8 mouse cellular contexts compared by ENCODE assay signal in genomic region chr9:66795464-66796324, GRCm38 (mm10). TPM values are rescaled to one million over a fixed set of nuclear protein-coding genes. Genes with fewer than 3 reads are reported as not detected.
A peak's percentile ranks its signal among the peaks of the same experiment; 100 is the strongest.
DNase-seq lines count a peak whose midpoint lies in the region; ATAC-seq and TF ChIP-seq lines count a peak whose summit lies in the region.

Gene Aph1b, minus strand, starts transcription at chr9:66795490.

- peak within 1 kb of the TSS; percentile 76 for H3K9ac ChIP-seq in heart, embryonic 15.5 days
- no peak within 1 kb of the TSS; the same call in 1 of the 2 replicates for H3K9ac ChIP-seq in liver, embryonic 14.5 days (replicated peaks)
- peak within 1 kb of the TSS; percentile 86 for H3K9ac ChIP-seq in neural tube, embryonic 11.5 days (ENCODE audit: low read length)
- peak within 1 kb of the TSS; percentile 59 for H3K9ac ChIP-seq in stomach, postnatal 0 days (ENCODE audit: low read length)

- H3K9me3 ChIP-seq in forebrain, embryonic 10.5 days, result no peaks in the 10 kb centered on the region
- H3K9me3 ChIP-seq in heart, embryonic 15.5 days (replicated peaks), result no peaks in the 10 kb centered on the region
- no peaks in the 10 kb centered on the region for H3K9me3 ChIP-seq in liver, embryonic 14.5 days (ENCODE audit: control insufficient read depth, low read length)
- H3K9me3 ChIP-seq in neural tube, embryonic 11.5 days (ENCODE audit: control insufficient read depth, low read length), result no peaks in the 10 kb centered on the region
- H3K9me3 ChIP-seq in stomach, postnatal 0 days (ENCODE audit: control insufficient read depth, low read length), result no peaks in the 10 kb centered on the region

- peak; percentile 97 for ATAC-seq in heart, embryonic 15.5 days (replicated peaks; ENCODE audit: insufficient number of reproducible peaks, insufficient read depth, low FRiP score, low read depth)
- peak; percentile 97 for ATAC-seq in liver, embryonic 14.5 days (ENCODE audit: insufficient read depth)
- ATAC-seq in neural tube, embryonic 11.5 days (ENCODE audit: insufficient read depth, low FRiP score, low TSS enrichment), result peak; percentile 92
- peak; percentile 99 for ATAC-seq in stomach, postnatal 0 days (ENCODE audit: low FRiP score, low TSS enrichment)

- H3K36me3 ChIP-seq in forebrain, embryonic 10.5 days (replicated peaks), result no peaks in the 10 kb centered on the region
- no peaks in the 10 kb centered on the region for H3K36me3 ChIP-seq in heart, embryonic 15.5 days
- no peaks in the 10 kb centered on the region for H3K36me3 ChIP-seq in liver, embryonic 14.5 days (replicated peaks; ENCODE audit: control insufficient read depth, insufficient read depth, low read depth)
- no peaks in the 10 kb centered on the region for H3K36me3 ChIP-seq in neural tube, embryonic 11.5 days (ENCODE audit: control insufficient read depth, insufficient read depth, low read length)
- no peaks in the 10 kb centered on the region for H3K36me3 ChIP-seq in stomach, postnatal 0 days (ENCODE audit: control insufficient read depth, insufficient read depth, low read length)

- H3K4me1 ChIP-seq in forebrain, embryonic 10.5 days, result peaks cover 19% of the 10 kb centered on the region
- H3K4me1 ChIP-seq in heart, embryonic 15.5 days (replicated peaks), result peaks cover 11% of the 10 kb centered on the region
- peaks cover 4 to 6% of the 10 kb centered on the region in 2 experiments for H3K4me1 ChIP-seq in liver, embryonic 14.5 days (replicated peaks; ENCODE audit: control insufficient read depth in 2 of 2, insufficient read depth in 2 of 2, low read length in 1 of 2)
- no peaks in the 10 kb centered on the region; the same call in 1 of the 2 replicates for H3K4me1 ChIP-seq in neural tube, embryonic 11.5 days (ENCODE audit: control insufficient read depth, insufficient read depth, low read length)
- H3K4me1 ChIP-seq in stomach, postnatal 0 days (replicated peaks; ENCODE audit: control insufficient read depth, insufficient read depth), result no peaks in the 10 kb centered on the region

- peak within 1 kb of the TSS; percentile 89 for H3K4me2 ChIP-seq in heart, embryonic 15.5 days
- peak within 1 kb of the TSS; percentile 74 for H3K4me2 ChIP-seq in liver, embryonic 14.5 days (ENCODE audit: low read depth)
- H3K4me2 ChIP-seq in neural tube, embryonic 11.5 days (ENCODE audit: low read depth), result peak within 1 kb of the TSS; percentile 65
- H3K4me2 ChIP-seq in stomach, postnatal 0 days (replicated peaks; ENCODE audit: low read depth), result peak within 1 kb of the TSS; percentile 81

- peaks cover 17% of the 10 kb centered on the region for H3K27me3 ChIP-seq in forebrain, embryonic 10.5 days (ENCODE audit: poor library complexity, severe bottlenecking)
- H3K27me3 ChIP-seq in heart, embryonic 15.5 days, result no peaks in the 10 kb centered on the region
- peaks cover 15% of the 10 kb centered on the region for H3K27me3 ChIP-seq in liver, embryonic 14.5 days (ENCODE audit: control insufficient read depth, insufficient read depth, low read length)
- no peaks in the 10 kb centered on the region for H3K27me3 ChIP-seq in neural tube, embryonic 11.5 days (ENCODE audit: control insufficient read depth, insufficient read depth, low read length)
- no peaks in the 10 kb centered on the region for H3K27me3 ChIP-seq in stomach, postnatal 0 days (ENCODE audit: control insufficient read depth, insufficient read depth, low read length)

- WGBS in forebrain, embryonic 10.5 days, result under 1% methylated on average over 42 of the region's 42 CpGs
- under 1% methylated on average over 42 of the region's 42 CpGs for WGBS in heart, embryonic 15.5 days
- 0% methylated on average over 42 of the region's 42 CpGs for WGBS in liver, embryonic 14.5 days (ENCODE audit: insufficient replicate concordance)
- 0% methylated on average over 41 of the region's 42 CpGs for WGBS in neural tube, embryonic 11.5 days
- WGBS in stomach, postnatal 0 days, result under 1% methylated on average over 42 of the region's 42 CpGs

- DNase-seq in CD8-positive naive resting alpha-beta T cell, adult 2 months (ENCODE audit: low read depth in 2 of 2, low spot score in 2 of 2), result peak; percentile 72 to 87
- DNase-seq in c-Kit-positive CD71-negative TER-119-negative erythroid progenitor cells, embryonic 14.5 days (ENCODE audit: low read depth), result peak; percentile 96
- peak; percentile 98 for DNase-seq in forebrain, embryonic 10.5 days (ENCODE audit: extremely low spot score, low spot score)
- peak; percentile 97 to 99 for DNase-seq in kidney, postnatal 25 days
- DNase-seq in liver, embryonic 14.5 days (ENCODE audit: low read depth in 3 of 3, low spot score in 3 of 3), result peak; percentile 97 to 98 (median 97)
- DNase-seq in neural tube, embryonic 11.5 days (ENCODE audit: low spot score), result peak; percentile 97
- DNase-seq in stomach, postnatal 0 days (ENCODE audit: low spot score), result peak; percentile 99

- peak within 1 kb of the TSS; percentile 89 for H3K27ac ChIP-seq in forebrain, embryonic 10.5 days
- H3K27ac ChIP-seq in heart, embryonic 15.5 days, result peak within 1 kb of the TSS; percentile 98
- H3K27ac ChIP-seq in liver, embryonic 14.5 days, result no peak within 1 kb of the TSS
- H3K27ac ChIP-seq in neural tube, embryonic 11.5 days (ENCODE audit: low read depth, low read length), result peak within 1 kb of the TSS; percentile 90
- peak within 1 kb of the TSS; percentile 95 for H3K27ac ChIP-seq in stomach, postnatal 0 days (replicated peaks)

- peak within 1 kb of the TSS; percentile 67 for H3K4me3 ChIP-seq in forebrain, embryonic 10.5 days
- H3K4me3 ChIP-seq in heart, embryonic 15.5 days, result peak within 1 kb of the TSS; percentile 81
- H3K4me3 ChIP-seq in liver, embryonic 14.5 days (ENCODE audit: insufficient read depth in 1 of 2, low read depth in 2 of 2, low read length in 2 of 2), result peak within 1 kb of the TSS; percentile 54 to 72
- H3K4me3 ChIP-seq in neural tube, embryonic 11.5 days (ENCODE audit: low read depth, low read length), result peak within 1 kb of the TSS; percentile 66
- peak within 1 kb of the TSS; percentile 65 for H3K4me3 ChIP-seq in stomach, postnatal 0 days (ENCODE audit: low read depth, low read length)

- no peak for TF ChIP-seq EP300 in liver, embryonic 14.5 days (IDR thresholded peaks at IDR 0.05; ENCODE audit: low read depth)
- no peak for TF ChIP-seq EP300 in stomach, postnatal 0 days (optimal IDR thresholded peaks at IDR 0.05)

- TF ChIP-seq CTCF in liver, embryonic 14.5 days (IDR thresholded peaks at IDR 0.05; ENCODE audit: low read depth), result peak; percentile 14; the same call in 1 of the 2 replicates
- TF ChIP-seq CTCF in stomach, postnatal 0 days (IDR thresholded peaks at IDR 0.05; ENCODE audit: low read depth), result peak; percentile 20

RNA-seq across cellular contexts. Expression of gene Aph1b, which starts in this region (rescaled TPM):
- 10.1 and 11.9 TPM in 2 replicates for polyA plus RNA-seq in forebrain, embryonic 10.5 days (2016; fragmentation: Nextera tagmentation; extraction: Ambion mirVana)
- 5.8 and 5.9 TPM in 2 replicates for polyA plus RNA-seq in heart, embryonic 15.5 days (2015; fragmentation: Nextera tagmentation; extraction: Ambion mirVana)
- polyA plus RNA-seq in liver, embryonic 14.5 days (2012; rRNA removed), result 0.32 and 0.46 TPM in 2 replicates
- 1.3 and 1.5 TPM in 2 replicates for polyA plus RNA-seq in liver, embryonic 14.5 days (2014; fragmentation: Nextera tagmentation; extraction: Ambion mirVana)
- 17.4 and 17.6 TPM in 2 replicates for polyA plus RNA-seq in neural tube, embryonic 11.5 days (2014; fragmentation: Nextera tagmentation; extraction: Ambion mirVana)
- polyA plus RNA-seq in stomach, postnatal 0 days (2015; fragmentation: Nextera tagmentation; extraction: Ambion mirVana), result 6.4 and 7.3 TPM in 2 replicates
